Mouse (Mus musculus): ENCODE results near the gene Sub1. TPM values are rescaled to one million over a fixed set of nuclear protein-coding genes. Genes with fewer than 3 reads are reported as not detected.

The Sub1 gene
- polyA plus RNA-seq, 1 experiment from 2014 or later: 575 TPM

DNA sequence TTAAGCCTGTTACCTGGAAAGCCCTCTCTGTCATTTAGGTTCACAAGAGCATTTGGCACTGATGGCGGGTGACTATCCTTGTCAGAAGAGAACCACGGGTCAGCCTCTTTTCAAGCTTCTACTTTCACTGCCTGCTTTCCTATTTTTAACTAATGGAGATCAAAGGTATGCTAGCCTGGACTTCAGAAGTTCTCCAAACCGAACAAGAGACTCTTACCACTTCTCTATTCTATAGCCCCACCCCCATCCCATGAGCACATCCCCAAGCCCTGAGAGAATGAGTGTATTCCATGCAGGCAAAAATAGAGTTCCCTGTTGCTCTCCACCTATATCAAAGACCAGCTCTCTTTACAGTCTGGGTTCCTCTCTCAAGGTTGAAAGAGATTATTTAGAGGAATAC, 31.0 kb upstream of the Sub1 start:
- Histone ChIP-seq H3K4me3 (replicated peaks) (no peak overlapping the region), H3K27me3 (replicated peaks) (no peaks in the 10 kb centered on the region), H3K9me3 (replicated peaks) (no peaks in the 10 kb centered on the region), H3K9ac (replicated peaks) (no peak overlapping the region), H3K27ac (replicated peaks) (no peak overlapping the region), H3K4me2 (no peak overlapping the region), H3K4me1 (peaks cover 5% of the 10 kb centered on the region; the same call in 1 of the 2 replicates), H3K36me3 (no peaks in the 10 kb centered on the region)
- no peak for ATAC-seq (ENCODE audit: low FRiP score)
- WGBS: 80% methylated on average over 3 of the region's 3 CpGs

- Histone ChIP-seq H3K4me1 (peaks cover 5% of the 10 kb centered on the region; the same call in 1 of the 2 replicates), H3K27me3 (replicated peaks) (no peaks in the 10 kb centered on the region), H3K4me3 (replicated peaks) (no peak overlapping the region), H3K9me3 (replicated peaks) (no peaks in the 10 kb centered on the region), H3K36me3 (no peaks in the 10 kb centered on the region), H3K9ac (replicated peaks) (no peak overlapping the region), H3K4me2 (no peak overlapping the region), H3K27ac (replicated peaks) (no peak overlapping the region)
- 86% methylated on average over 5 of the region's 5 CpGs for WGBS
- no peak for ATAC-seq (ENCODE audit: low FRiP score)
These were observed 30.2 kb upstream of the Sub1 start for GRCm38 (mm10) chr15:12026932-12027450.

DNA sequence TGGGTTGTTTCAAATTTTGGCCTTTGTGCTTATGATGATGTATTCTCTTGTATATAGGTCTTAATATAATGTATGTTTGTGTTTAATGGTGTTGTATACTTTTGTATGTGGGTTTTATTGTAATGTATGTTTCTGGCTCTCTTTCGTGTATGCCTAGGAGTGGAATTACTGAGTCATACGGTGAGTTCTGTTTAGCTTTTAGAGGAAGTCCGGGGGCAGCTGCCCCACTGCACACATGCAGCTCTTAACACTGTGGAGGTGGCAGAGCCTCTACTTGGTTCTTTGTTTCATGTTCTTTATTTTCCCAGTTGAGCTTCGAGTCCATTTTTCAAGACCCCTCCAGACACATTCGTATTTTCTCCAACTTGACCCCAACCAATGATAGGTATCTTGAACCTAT, 29.2 kb upstream of the Sub1 start:
- H3K9me3 ChIP-seq (replicated peaks): no peaks in the 10 kb centered on the region
- 88% methylated on average over 5 of the region's 5 CpGs for whole genome bisulfite sequencing
- no peak overlapping the region for H3K27ac ChIP-seq (replicated peaks)
- H3K27me3 ChIP-seq (replicated peaks): no peaks in the 10 kb centered on the region
- H3K4me1 ChIP-seq: peaks cover 5% of the 10 kb centered on the region; the same call in 1 of the 2 replicates
- H3K36me3 ChIP-seq: no peaks in the 10 kb centered on the region
- H3K9ac ChIP-seq (replicated peaks): no peak overlapping the region
- H3K4me2 ChIP-seq: no peak overlapping the region
- no peak overlapping the region for H3K4me3 ChIP-seq (replicated peaks)
- ATAC-seq (ENCODE audit: low FRiP score): no peak

GRCm38 (mm10) chr15:12025341-12025740, 28.6 kb upstream of the Sub1 start:
- Histone ChIP-seq H3K4me3 (replicated peaks) (no peak overlapping the region), H3K9me3 (replicated peaks) (no peaks in the 10 kb centered on the region), H3K9ac (replicated peaks) (no peak overlapping the region), H3K4me2 (no peak overlapping the region), H3K27me3 (replicated peaks) (no peaks in the 10 kb centered on the region), H3K4me1 (peaks cover 5% of the 10 kb centered on the region; the same call in 1 of the 2 replicates), H3K36me3 (no peaks in the 10 kb centered on the region), H3K27ac (replicated peaks) (no peak overlapping the region)
- WGBS: 88% methylated on average over 10 of the region's 10 CpGs
- ATAC-seq (ENCODE audit: low FRiP score): no peak

DNA sequence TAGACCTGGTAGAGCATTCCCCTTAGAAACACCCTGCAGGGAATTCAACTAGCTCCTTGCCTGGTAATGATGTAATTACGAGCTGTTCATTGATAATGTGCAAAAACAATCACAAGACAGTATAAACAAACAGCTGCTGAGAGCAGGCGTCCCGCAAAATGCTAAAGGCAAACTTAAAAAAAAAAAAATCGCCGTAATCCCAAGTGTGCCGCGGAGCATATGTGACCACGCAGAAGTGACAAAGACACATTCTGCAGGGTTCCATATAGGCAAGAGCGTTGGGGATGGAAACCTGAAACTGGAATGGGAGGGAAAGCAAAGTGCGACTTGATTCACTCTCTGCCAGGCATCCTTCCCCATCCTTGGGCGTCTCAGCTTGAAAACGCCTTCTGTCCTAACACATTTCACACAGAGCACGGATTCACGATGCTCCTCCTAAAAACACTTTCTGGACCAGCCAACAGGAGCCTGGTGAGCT, 28.0 kb upstream of the Sub1 start:
- no peak overlapping the region for H3K9ac ChIP-seq (replicated peaks)
- 53% methylated on average over 14 of the region's 14 CpGs for WGBS
- H3K27me3 ChIP-seq (replicated peaks): no peaks in the 10 kb centered on the region
- no peak overlapping the region for H3K27ac ChIP-seq (replicated peaks)
- H3K36me3 ChIP-seq: no peaks in the 10 kb centered on the region
- no peaks in the 10 kb centered on the region for H3K9me3 ChIP-seq (replicated peaks)
- no peak; the same call in 1 of the 2 replicates for ATAC-seq (ENCODE audit: low FRiP score)
- peak overlapping the region; percentile 11; the same call in 1 of the 2 replicates for H3K4me2 ChIP-seq
- no peak overlapping the region for H3K4me3 ChIP-seq (replicated peaks)
- H3K4me1 ChIP-seq: peaks cover 5% of the 10 kb centered on the region; the same call in 1 of the 2 replicates

DNA sequence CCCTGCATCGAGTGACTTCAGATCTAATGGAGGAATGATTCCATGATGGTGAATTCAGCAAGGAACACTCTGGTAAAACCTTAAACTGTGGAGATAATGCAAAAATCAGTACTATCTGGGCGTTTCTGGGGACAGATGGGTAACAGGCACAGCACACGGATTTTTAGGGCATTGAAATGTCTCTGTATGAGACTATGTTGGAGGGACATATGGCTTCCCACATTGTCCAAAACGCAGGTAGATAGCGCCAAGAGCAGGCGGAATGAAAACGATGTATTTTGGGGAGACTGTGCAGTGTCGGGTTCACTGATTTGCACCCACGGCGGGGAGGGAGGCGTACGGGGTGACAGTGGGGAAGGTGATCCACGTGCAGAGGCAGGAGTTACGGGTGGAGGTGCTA, 22.7 kb upstream of the Sub1 start:
- H3K27ac ChIP-seq (replicated peaks): no peak overlapping the region
- no peak for ATAC-seq (ENCODE audit: low FRiP score)
- WGBS: 93% methylated on average over 14 of the region's 14 CpGs

DNA sequence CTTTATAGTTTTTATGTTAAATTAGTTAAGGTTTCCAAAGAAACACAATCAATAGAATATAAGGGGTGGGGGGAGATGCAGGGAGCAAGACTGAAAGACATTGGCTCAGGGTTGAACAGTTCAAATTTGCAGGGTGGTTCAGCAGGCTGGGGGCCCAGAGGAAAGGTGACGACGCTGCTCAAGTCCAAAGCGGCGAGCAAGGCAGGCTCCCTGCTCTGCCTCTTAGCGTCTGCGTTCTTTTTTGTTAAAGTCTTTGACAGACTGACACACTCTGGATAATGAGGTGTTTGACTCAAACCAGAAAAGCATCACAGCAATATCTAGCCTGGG, 21.6 kb upstream of the Sub1 start:
- H3K9me3 ChIP-seq (replicated peaks): no peaks in the 10 kb centered on the region
- H3K27me3 ChIP-seq (replicated peaks): no peaks in the 10 kb centered on the region
- no peak overlapping the region for H3K4me3 ChIP-seq (replicated peaks)
- peaks cover 4% of the 10 kb centered on the region; the same call in 1 of the 2 replicates for H3K4me1 ChIP-seq
- H3K4me2 ChIP-seq: no peak overlapping the region
- no peak overlapping the region for H3K9ac ChIP-seq (replicated peaks)
- WGBS: 66% methylated on average over 6 of the region's 6 CpGs
- H3K27ac ChIP-seq (replicated peaks): no peak overlapping the region
- 0 out of 2 replicates have a peak, but pooled peaks have one; percentile 12 for ATAC-seq (ENCODE audit: low FRiP score)
- no peaks in the 10 kb centered on the region for H3K36me3 ChIP-seq

More for the DNA sequence above, 22.7 kb upstream of the Sub1 start:
- no peak overlapping the region for H3K4me3 ChIP-seq (replicated peaks)
- no peaks in the 10 kb centered on the region for H3K27me3 ChIP-seq (replicated peaks)
- H3K9ac ChIP-seq (replicated peaks): no peak overlapping the region
- H3K9me3 ChIP-seq (replicated peaks): no peaks in the 10 kb centered on the region
- peaks cover 7% of the 10 kb centered on the region; the same call in 1 of the 2 replicates for H3K4me1 ChIP-seq
- H3K36me3 ChIP-seq: no peaks in the 10 kb centered on the region
- no peak overlapping the region for H3K4me2 ChIP-seq

GRCm38 (mm10) chr15:12017700-12018427, 21.1 kb upstream of the Sub1 start:
- H3K27me3 ChIP-seq (replicated peaks): no peaks in the 10 kb centered on the region
- no peak overlapping the region for H3K4me3 ChIP-seq (replicated peaks)
- H3K4me2 ChIP-seq: peak overlapping the region; percentile 33
- H3K36me3 ChIP-seq: no peaks in the 10 kb centered on the region
- peak; percentile 58 for ATAC-seq (ENCODE audit: low FRiP score)
- H3K4me1 ChIP-seq: peaks cover 4% of the 10 kb centered on the region; the same call in 1 of the 2 replicates
- WGBS: 38% methylated on average over 13 of the region's 13 CpGs
- no peak overlapping the region for H3K9ac ChIP-seq (replicated peaks)
- H3K27ac ChIP-seq (replicated peaks): no peak overlapping the region
- no peaks in the 10 kb centered on the region for H3K9me3 ChIP-seq (replicated peaks)

GRCm38 (mm10) chr15:12014197-12014905, 17.6 kb upstream of the Sub1 start:
- 71% methylated on average over 5 of the region's 5 CpGs for whole genome bisulfite sequencing
- no peak for ATAC-seq (ENCODE audit: low FRiP score)
- Histone ChIP-seq H3K27me3 (replicated peaks) (no peaks in the 10 kb centered on the region), H3K27ac (replicated peaks) (no peak overlapping the region), H3K9me3 (replicated peaks) (no peaks in the 10 kb centered on the region), H3K4me2 (no peak overlapping the region), H3K36me3 (no peaks in the 10 kb centered on the region), H3K9ac (replicated peaks) (no peak overlapping the region), H3K4me1 (peaks cover 8% of the 10 kb centered on the region; the same call in 1 of the 2 replicates), H3K4me3 (replicated peaks) (no peak overlapping the region)

DNA sequence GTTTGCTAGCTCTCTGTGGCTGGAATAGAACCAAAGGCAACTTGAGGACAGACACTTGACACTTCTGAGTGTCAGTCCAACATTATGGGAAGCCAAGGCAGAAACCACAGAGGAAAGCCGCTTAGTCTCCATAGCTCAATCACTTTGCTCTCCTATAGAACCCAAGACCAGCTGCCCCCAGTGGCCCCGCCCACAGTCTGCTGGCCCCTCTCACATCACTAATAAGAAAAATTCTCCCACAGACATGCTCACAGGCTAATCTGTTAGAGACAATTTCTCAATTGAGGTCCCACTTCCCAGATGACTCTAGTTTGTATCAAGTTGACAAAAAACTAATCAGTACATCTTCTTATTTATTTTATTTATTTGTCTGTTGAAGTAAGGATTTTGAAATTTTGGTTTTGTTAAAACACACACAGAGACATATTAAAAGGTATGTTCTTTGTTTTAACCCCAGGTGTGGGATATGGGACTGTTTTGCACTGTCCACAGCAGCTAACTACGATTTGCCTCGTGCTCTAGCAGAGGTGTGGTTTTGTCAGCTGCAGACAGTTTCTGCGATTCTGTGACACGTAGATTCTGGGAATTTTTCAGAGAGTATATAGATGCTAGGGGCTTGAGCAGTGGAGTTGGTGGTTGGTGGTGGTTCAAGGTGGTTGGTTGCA, 16.9 kb upstream of the Sub1 start:
- 75% methylated on average over 6 of the region's 6 CpGs for WGBS
- Histone ChIP-seq H3K36me3 (no peaks in the 10 kb centered on the region), H3K27ac (replicated peaks) (no peak overlapping the region), H3K9ac (replicated peaks) (no peak overlapping the region), H3K4me1 (peaks cover 8% of the 10 kb centered on the region; the same call in 1 of the 2 replicates), H3K4me3 (replicated peaks) (no peak overlapping the region), H3K4me2 (no peak overlapping the region), H3K27me3 (replicated peaks) (no peaks in the 10 kb centered on the region), H3K9me3 (replicated peaks) (no peaks in the 10 kb centered on the region)
- ATAC-seq (ENCODE audit: low FRiP score): no peak

GRCm38 (mm10) chr15:12010602-12011044, 13.8 kb upstream of the Sub1 start:
- Histone ChIP-seq H3K27ac (replicated peaks) (no peak overlapping the region), H3K4me3 (replicated peaks) (peak overlapping the region; percentile 21), H3K9me3 (replicated peaks) (no peaks in the 10 kb centered on the region), H3K27me3 (replicated peaks) (no peaks in the 10 kb centered on the region), H3K4me2 (peak overlapping the region; percentile 53), H3K4me1 (0 out of 2 replicates have a peak, but pooled peaks cover 4% of the 10 kb centered on the region), H3K36me3 (no peaks in the 10 kb centered on the region), H3K9ac (replicated peaks) (no peak overlapping the region)
- 44% methylated on average over 18 of the region's 18 CpGs for WGBS
- ATAC-seq (ENCODE audit: low FRiP score): no peak
